Mouse (Mus musculus) intestine, embryonic 16.5 days (tissue): Measurements from ENCODE around the gene Gpr156. TPM values are rescaled to one million over a fixed set of nuclear protein-coding genes. Genes with fewer than 3 reads are reported as not detected.

Experiments
- ATAC-seq: fragments of 200-750 bp; cut with Nextera tagmentation; 2 replicates; pipeline ENCODE4 v1.8.0; 2017; ENCODE audit warnings: moderate TSS enrichment, moderate library complexity
- H3K27ac ChIP-seq: fragments of 300-500 bp; sonication (generic); 2 replicates; pipeline ENCODE4 v1.5.1; 2014; ENCODE audit warnings: mild to moderate bottlenecking, low read length
- H3K27me3 ChIP-seq: fragments of 300-500 bp; sonication (generic); replicated peaks from 2 replicates; pipeline ENCODE4 v1.6.1; 2014; ENCODE audit warnings: low read length, control low read depth, mixed read lengths; ENCODE audit not compliant: control insufficient read depth, insufficient read depth
- H3K36me3 ChIP-seq: fragments of 300-500 bp; sonication (generic); 2 replicates; pipeline ENCODE4 v1.6.1; 2014; ENCODE audit warnings: low read length, control low read depth; ENCODE audit not compliant: control insufficient read depth, insufficient read depth
- H3K4me1 ChIP-seq: fragments of 300-500 bp; sonication (generic); 2 replicates; pipeline ENCODE4 v1.6.1; 2014; ENCODE audit warnings: low read length, control low read depth, mixed read lengths; ENCODE audit not compliant: control insufficient read depth, insufficient read depth
- H3K4me2 ChIP-seq: fragments of 300-500 bp; sonication (generic); 2 replicates; pipeline ENCODE4 v1.6.1; 2014; ENCODE audit warnings: low read depth, low read length, control low read depth
- H3K4me3 ChIP-seq: fragments of 300-500 bp; sonication (generic); 2 replicates; pipeline ENCODE4 v1.5.1; 2014; ENCODE audit warnings: mild to moderate bottlenecking, low read length
- H3K9ac ChIP-seq: fragments of 300-500 bp; sonication (generic); 2 replicates; pipeline ENCODE4 v1.6.1; 2014; ENCODE audit warnings: low read depth, low read length
- H3K9me3 ChIP-seq: fragments of 300-500 bp; sonication (generic); 2 replicates; pipeline ENCODE4 v1.6.1; 2016; ENCODE audit warnings: low read length, control low read depth; ENCODE audit not compliant: control insufficient read depth
- WGBS: fragments of 180-500 bp; shearing (Covaris S2); extraction: QIAGEN DNeasy Blood & Tissue Kit; methylation state at CpG from one replicate; pipeline ENCODE4 v1.1.7; 2014; 5-methylcytosine and 5-hydroxymethylcytosine counted together
- polyA plus RNA-seq: library from polyadenylated mRNA; unstranded; fragments of >200 nt; fragmentation: Nextera tagmentation; extraction: Ambion mirVana; gene quantifications from 2 replicates; pipeline ENCODE4 v1.2.1, GENCODE M21; 2015

Gene Gpr156
- polyA plus RNA-seq, 1 experiment from 2014 or later = 0.15 TPM

DNA sequence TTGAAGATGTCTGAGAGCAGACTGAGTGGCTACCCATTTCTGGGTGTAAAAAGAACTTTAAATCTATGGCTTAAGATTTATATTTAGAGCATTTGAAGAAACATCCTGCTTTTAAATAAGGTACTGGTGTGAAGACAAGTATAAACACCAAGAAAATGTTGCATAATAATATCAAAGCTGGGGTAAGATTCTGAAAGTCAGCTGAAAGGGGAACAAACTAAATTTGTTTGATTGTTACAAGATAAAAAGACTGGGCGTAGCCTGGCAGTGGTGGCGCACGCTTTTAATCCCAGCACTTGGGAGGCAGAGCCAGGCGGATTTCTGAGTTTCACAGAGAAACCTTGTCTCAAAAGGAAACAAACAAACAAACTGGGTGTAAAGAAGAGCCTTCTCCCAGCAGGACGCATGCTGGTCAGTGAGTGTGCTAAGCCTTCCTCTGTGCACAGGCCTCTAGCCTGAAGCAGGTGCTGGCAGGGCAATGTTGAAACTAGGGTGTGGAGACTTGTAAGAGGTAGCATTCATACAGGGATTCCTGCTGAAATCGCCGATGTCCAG, 37.3 kb upstream of the Gpr156 start:
- H3K4me2 ChIP-seq = no peak overlapping the region

DNA sequence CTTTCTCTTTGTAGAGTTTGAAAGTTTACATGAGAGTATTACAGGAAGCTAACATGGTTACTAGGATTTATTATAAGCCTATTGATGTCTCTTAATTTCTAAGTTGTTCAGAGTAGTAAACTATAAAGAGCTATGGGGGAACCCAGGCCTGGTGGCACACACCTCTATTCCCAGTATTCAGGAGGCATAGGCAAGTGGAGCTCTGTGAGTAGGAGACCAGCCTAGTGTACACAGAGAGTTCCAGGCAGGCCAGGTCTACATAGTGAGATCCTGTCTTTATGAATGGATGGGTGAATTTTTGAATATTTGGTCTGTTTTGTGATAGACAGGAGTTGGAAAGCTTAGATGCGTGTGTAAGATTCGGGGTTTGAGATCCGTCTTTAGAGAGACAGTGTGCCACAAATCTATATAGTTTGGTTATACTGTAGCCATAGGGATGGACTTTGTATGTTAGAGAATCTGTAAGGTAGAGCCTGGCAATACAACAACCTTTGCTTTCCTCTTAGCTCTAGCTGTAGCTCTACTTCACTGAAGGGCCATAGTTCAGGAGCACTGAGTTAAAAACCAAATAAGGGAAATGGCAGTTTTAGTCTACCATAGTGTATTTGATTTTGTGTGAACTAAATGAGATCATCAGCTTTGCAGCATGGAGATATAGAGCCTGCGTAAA, 36.4 kb upstream of the Gpr156 start:
- Histone ChIP-seq H3K9me3 (no peaks in the 10 kb centered on the region), H3K27me3 (no peaks in the 10 kb centered on the region), H3K9ac (no peak overlapping the region), H3K4me2 (no peak overlapping the region), H3K27ac (no peak overlapping the region), H3K4me1 (0 out of 2 replicates have a peak, but pooled peaks cover 2% of the 10 kb centered on the region), H3K36me3 (peaks cover 8% of the 10 kb centered on the region), H3K4me3 (no peak overlapping the region)
- WGBS = 93% methylated on average over 4 of the region's 4 CpGs
- peak; percentile 62 for ATAC-seq

More for the DNA sequence above, 37.3 kb upstream of the Gpr156 start:
- no peak for ATAC-seq
- Histone ChIP-seq H3K4me3 (no peak overlapping the region), H3K36me3 (peaks cover 8% of the 10 kb centered on the region), H3K4me1 (0 out of 2 replicates have a peak, but pooled peaks cover 2% of the 10 kb centered on the region), H3K9ac (no peak overlapping the region), H3K9me3 (no peaks in the 10 kb centered on the region), H3K27me3 (no peaks in the 10 kb centered on the region), H3K27ac (no peak overlapping the region)
- WGBS = 88% methylated on average over 7 of the region's 7 CpGs

DNA sequence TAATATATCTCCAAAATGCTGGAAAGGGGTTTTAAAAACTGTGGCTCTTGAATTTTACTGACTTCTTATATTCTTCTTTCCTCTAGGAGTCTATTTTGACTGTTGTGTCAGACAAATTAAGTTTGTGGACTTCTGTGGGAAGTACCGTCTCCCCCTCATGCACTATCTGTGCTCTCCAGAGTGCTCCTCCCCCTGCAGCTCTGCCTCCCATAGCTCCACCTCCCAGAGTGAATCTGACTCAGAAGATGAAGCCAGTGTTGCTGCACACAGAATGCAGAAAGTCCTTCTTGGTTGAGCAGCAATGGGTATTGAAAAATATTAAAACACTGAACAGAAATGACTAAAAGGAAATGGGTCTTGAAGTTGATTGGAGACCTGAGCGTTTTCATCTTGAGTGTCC, 35.1 kb upstream of the Gpr156 start:
- Histone ChIP-seq H3K4me1 (0 out of 2 replicates have a peak, but pooled peaks cover 2% of the 10 kb centered on the region), H3K9ac (no peak overlapping the region), H3K4me2 (no peak overlapping the region), H3K36me3 (peaks cover 8% of the 10 kb centered on the region), H3K27ac (no peak overlapping the region), H3K4me3 (no peak overlapping the region), H3K27me3 (no peaks in the 10 kb centered on the region), H3K9me3 (no peaks in the 10 kb centered on the region)
- no peak for ATAC-seq
- 73% methylated on average over 2 of the region's 2 CpGs for WGBS

DNA sequence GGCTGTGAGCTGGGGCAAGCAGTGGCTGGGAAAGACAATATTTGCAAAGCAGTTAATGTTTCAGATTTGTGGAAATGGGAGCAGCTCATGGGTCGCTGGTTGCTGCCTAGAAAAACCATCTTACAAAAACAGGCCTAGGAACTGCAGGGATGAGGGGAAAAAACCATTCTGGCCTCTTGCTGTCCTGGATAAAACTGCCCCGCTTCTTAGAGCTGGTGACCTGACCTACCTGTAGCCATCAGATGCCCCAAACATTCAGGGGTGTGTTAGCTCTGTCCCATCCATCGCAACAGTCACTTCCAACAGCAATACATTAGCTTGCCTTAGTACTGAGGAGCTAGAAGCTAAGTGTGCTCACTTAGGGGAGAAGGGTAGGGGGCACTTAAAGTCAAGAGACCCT, 27.3 kb upstream of the Gpr156 start:
- WGBS = 85% methylated on average over 3 of the region's 3 CpGs
- Histone ChIP-seq H3K9me3 (no peaks in the 10 kb centered on the region), H3K27ac (no peak overlapping the region), H3K4me1 (peaks cover 4% of the 10 kb centered on the region; the same call in 1 of the 2 replicates), H3K36me3 (no peaks in the 10 kb centered on the region), H3K27me3 (no peaks in the 10 kb centered on the region), H3K4me2 (no peak overlapping the region), H3K4me3 (no peak overlapping the region), H3K9ac (no peak overlapping the region)
- no peak for ATAC-seq

DNA sequence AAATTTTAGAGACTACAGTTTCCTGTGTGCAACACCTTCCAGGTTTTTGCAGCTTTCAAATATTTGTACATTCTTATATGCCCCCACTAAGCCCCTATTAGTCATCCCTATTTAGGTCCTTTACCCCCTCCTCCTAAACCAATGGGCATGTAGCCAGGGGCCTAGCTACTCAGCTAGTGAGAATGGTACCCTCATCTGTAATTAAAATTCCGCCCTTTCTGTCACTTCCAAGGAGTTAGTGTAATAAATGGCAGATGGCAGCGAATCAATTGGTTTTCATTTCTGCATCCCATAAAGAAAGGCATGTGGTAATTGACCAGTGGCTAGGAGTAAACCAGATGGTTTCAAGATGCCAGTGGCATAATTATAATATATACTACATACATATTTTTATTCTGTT, 23.6 kb upstream of the Gpr156 start:
- Histone ChIP-seq H3K9ac (no peak overlapping the region), H3K27me3 (no peaks in the 10 kb centered on the region), H3K9me3 (no peaks in the 10 kb centered on the region), H3K4me1 (peaks cover 6% of the 10 kb centered on the region; the same call in 1 of the 2 replicates), H3K27ac (no peak overlapping the region), H3K4me3 (no peak overlapping the region), H3K4me2 (no peak overlapping the region), H3K36me3 (no peaks in the 10 kb centered on the region)
- 67% methylated on average over 2 of the region's 2 CpGs for WGBS
- ATAC-seq = no peak

DNA sequence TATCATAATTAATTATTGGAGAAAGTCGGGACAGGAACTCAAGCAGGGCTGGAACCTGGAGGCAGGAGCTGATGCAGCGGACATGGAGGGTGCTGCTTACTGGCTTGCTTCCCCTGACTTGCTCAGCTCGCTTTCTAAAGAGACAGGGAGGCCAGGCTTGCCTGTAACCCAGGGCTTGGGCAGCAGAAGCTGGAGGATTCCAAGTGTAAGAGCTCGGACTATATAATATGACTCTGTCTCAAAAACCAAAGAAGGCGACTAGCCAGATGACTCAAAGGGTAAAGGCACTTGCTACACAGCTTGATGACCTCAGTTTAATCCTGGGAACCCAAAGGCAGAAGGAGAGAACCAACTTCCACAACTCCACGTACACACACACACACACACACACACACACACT, 22.9 kb upstream of the Gpr156 start:
- WGBS = 56% methylated on average over 6 of the region's 6 CpGs
- Histone ChIP-seq H3K27me3 (no peaks in the 10 kb centered on the region), H3K9ac (no peak overlapping the region), H3K9me3 (no peaks in the 10 kb centered on the region), H3K4me1 (peaks cover 6% of the 10 kb centered on the region; the same call in 1 of the 2 replicates), H3K36me3 (no peaks in the 10 kb centered on the region), H3K4me2 (no peak overlapping the region), H3K4me3 (no peak overlapping the region), H3K27ac (no peak overlapping the region)
- ATAC-seq = no peak

DNA sequence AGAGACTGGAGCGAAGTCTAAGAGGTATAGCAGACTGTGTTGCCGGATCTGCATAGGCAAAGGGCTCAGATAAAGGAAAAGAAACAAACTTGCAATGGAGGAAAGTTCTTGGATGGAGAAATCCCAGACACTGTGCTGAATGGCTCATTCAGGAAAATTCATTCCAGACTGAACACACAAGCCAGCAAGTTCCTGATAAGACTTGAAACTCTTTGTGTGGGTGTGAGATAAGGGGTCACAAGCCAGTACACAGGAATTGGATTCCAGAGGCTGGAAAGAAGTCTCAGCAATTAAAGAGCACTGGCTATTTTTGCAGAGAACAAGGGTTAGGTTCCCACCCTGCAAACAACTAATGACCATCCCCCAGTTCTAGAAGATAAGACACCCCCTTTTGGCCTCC, 22.4 kb upstream of the Gpr156 start:
- Histone ChIP-seq H3K4me2 (no peak overlapping the region), H3K4me3 (no peak overlapping the region), H3K4me1 (peaks cover 6% of the 10 kb centered on the region; the same call in 1 of the 2 replicates), H3K9me3 (no peaks in the 10 kb centered on the region), H3K27me3 (no peaks in the 10 kb centered on the region), H3K36me3 (no peaks in the 10 kb centered on the region), H3K9ac (no peak overlapping the region), H3K27ac (peak overlapping the region; percentile 9; the same call in 1 of the 2 replicates)
- 67% methylated on average over 2 of the region's 2 CpGs for WGBS
- peak; percentile 88 for ATAC-seq

DNA sequence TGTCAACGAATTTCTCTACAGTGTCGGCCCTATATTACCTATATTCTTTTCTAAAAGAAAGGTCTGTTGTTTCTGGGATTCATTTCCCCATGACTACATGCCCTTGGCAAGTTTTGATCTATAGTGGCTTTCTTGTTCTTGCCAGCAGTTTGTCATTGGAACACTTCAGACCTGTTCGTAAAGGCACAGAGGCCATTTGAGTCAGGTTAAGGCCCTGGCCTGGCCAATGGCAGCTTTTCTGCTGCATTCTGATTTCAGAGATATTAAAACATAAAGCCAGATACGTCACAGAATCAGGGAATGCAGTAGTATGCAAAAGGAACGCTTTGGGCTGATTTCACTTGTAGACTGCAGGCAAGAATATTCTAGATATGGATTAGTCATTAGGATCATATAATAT, 17.5 kb upstream of the Gpr156 start:
- no peak overlapping the region for H3K4me2 ChIP-seq
- no peak overlapping the region for H3K27ac ChIP-seq
- no peak overlapping the region for H3K9ac ChIP-seq
- no peaks in the 10 kb centered on the region for H3K9me3 ChIP-seq
- 88% methylated on average over 5 of the region's 5 CpGs for WGBS
- H3K4me3 ChIP-seq = no peak overlapping the region
- no peaks in the 10 kb centered on the region for H3K36me3 ChIP-seq
- ATAC-seq = no peak
- peaks cover 6% of the 10 kb centered on the region; the same call in 1 of the 2 replicates for H3K4me1 ChIP-seq
- H3K27me3 ChIP-seq = no peaks in the 10 kb centered on the region

DNA sequence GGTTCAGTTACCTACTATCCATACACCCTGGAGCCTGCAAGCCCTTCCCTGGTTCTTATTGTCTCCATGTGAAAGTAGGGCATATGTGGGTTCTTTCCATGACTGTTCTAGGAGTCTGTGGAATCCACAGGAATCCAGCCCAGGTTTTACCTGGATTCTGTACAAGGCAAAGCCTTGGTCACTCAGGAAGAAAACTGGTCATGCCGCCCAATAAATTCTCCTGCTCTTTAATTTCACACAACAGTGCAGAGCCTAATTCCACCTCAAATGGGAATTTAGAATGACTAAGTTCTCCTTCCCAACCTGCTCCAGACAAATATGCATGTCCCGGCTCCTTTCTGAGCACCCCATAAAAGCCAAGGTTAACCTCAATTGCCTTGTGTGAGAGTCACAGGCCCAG, 16.9 kb upstream of the Gpr156 start:
- 31% methylated on average over 2 of the region's 2 CpGs for WGBS
- Histone ChIP-seq H3K4me2 (no peak overlapping the region), H3K36me3 (no peaks in the 10 kb centered on the region), H3K9ac (no peak overlapping the region), H3K4me1 (peaks cover 3% of the 10 kb centered on the region; the same call in 1 of the 2 replicates), H3K9me3 (no peaks in the 10 kb centered on the region), H3K4me3 (no peak overlapping the region), H3K27ac (no peak overlapping the region), H3K27me3 (no peaks in the 10 kb centered on the region)
- ATAC-seq = no peak
